Mouse (Mus musculus) intestine, embryonic 16.5 days (tissue): Measurements from ENCODE around the gene Ankrd36. TPM values are rescaled to one million over a fixed set of nuclear protein-coding genes. Genes with fewer than 3 reads are reported as not detected.
"Not testable (repeated sequence)": the region's sequence is repeated elsewhere in the genome, so short reads cannot be mapped to it uniquely, and the experiment has no call there.

Source experiments
- ATAC-seq: fragments of 200-750 bp; cut with Nextera tagmentation; 2 replicates; pipeline ENCODE4 v1.8.0; 2017; ENCODE audit warnings: moderate TSS enrichment, moderate library complexity
- H3K27ac ChIP-seq: fragments of 300-500 bp; sonication (generic); 2 replicates; pipeline ENCODE4 v1.5.1; 2014; ENCODE audit warnings: mild to moderate bottlenecking, low read length
- H3K27me3 ChIP-seq: fragments of 300-500 bp; sonication (generic); replicated peaks from 2 replicates; pipeline ENCODE4 v1.6.1; 2014; ENCODE audit warnings: low read length, control low read depth, mixed read lengths; ENCODE audit not compliant: control insufficient read depth, insufficient read depth
- H3K36me3 ChIP-seq: fragments of 300-500 bp; sonication (generic); 2 replicates; pipeline ENCODE4 v1.6.1; 2014; ENCODE audit warnings: low read length, control low read depth; ENCODE audit not compliant: control insufficient read depth, insufficient read depth
- H3K4me1 ChIP-seq: fragments of 300-500 bp; sonication (generic); 2 replicates; pipeline ENCODE4 v1.6.1; 2014; ENCODE audit warnings: low read length, control low read depth, mixed read lengths; ENCODE audit not compliant: control insufficient read depth, insufficient read depth
- H3K4me2 ChIP-seq: fragments of 300-500 bp; sonication (generic); 2 replicates; pipeline ENCODE4 v1.6.1; 2014; ENCODE audit warnings: low read depth, low read length, control low read depth
- H3K4me3 ChIP-seq: fragments of 300-500 bp; sonication (generic); 2 replicates; pipeline ENCODE4 v1.5.1; 2014; ENCODE audit warnings: mild to moderate bottlenecking, low read length
- H3K9ac ChIP-seq: fragments of 300-500 bp; sonication (generic); 2 replicates; pipeline ENCODE4 v1.6.1; 2014; ENCODE audit warnings: low read depth, low read length
- H3K9me3 ChIP-seq: fragments of 300-500 bp; sonication (generic); 2 replicates; pipeline ENCODE4 v1.6.1; 2016; ENCODE audit warnings: low read length, control low read depth; ENCODE audit not compliant: control insufficient read depth
- WGBS: fragments of 180-500 bp; shearing (Covaris S2); extraction: QIAGEN DNeasy Blood & Tissue Kit; methylation state at CpG from one replicate; pipeline ENCODE4 v1.1.7; 2014; 5-methylcytosine and 5-hydroxymethylcytosine counted together
- polyA plus RNA-seq: library from polyadenylated mRNA; unstranded; fragments of >200 nt; fragmentation: Nextera tagmentation; extraction: Ambion mirVana; gene quantifications from 2 replicates; pipeline ENCODE4 v1.2.1, GENCODE M21; 2015

Gene Ankrd36
- polyA plus RNA-seq, 1 experiment from 2014 or later, result not detected

GRCm38 (mm10) chr11:5528841-5529240, 40.6 kb upstream of the Ankrd36 start:
- H3K4me2 ChIP-seq, result no peak overlapping the region
- H3K4me1 ChIP-seq, result peaks cover 11% of the 10 kb centered on the region; the same call in 1 of the 2 replicates
- H3K36me3 ChIP-seq, result peaks cover 27% of the 10 kb centered on the region
- no peak overlapping the region for H3K4me3 ChIP-seq
- no peak for ATAC-seq
- H3K9ac ChIP-seq, result no peak overlapping the region
- no peak overlapping the region for H3K27ac ChIP-seq
- no peaks in the 10 kb centered on the region for H3K27me3 ChIP-seq
- WGBS, result 56% methylated on average over 5 of the region's 5 CpGs
- no peaks in the 10 kb centered on the region for H3K9me3 ChIP-seq

- Histone ChIP-seq H3K36me3 (peaks cover 25% of the 10 kb centered on the region), H3K9me3 (no peaks in the 10 kb centered on the region), H3K4me3 (no peak overlapping the region), H3K9ac (no peak overlapping the region), H3K27ac (no peak overlapping the region), H3K4me2 (no peak overlapping the region), H3K4me1 (0 out of 2 replicates have a peak, but pooled peaks cover 3% of the 10 kb centered on the region), H3K27me3 (no peaks in the 10 kb centered on the region)
- ATAC-seq, result no peak
- WGBS, result 79% methylated on average over 5 of the region's 5 CpGs
Observed at GRCm38 (mm10) chr11:5530172-5530571, 39.3 kb upstream of the Ankrd36 start.

- Histone ChIP-seq H3K27me3 (no peaks in the 10 kb centered on the region), H3K9me3 (no peaks in the 10 kb centered on the region), H3K4me1 (0 out of 2 replicates have a peak, but pooled peaks cover 3% of the 10 kb centered on the region), H3K27ac (no peak overlapping the region), H3K4me3 (no peak overlapping the region), H3K4me2 (no peak overlapping the region), H3K9ac (no peak overlapping the region), H3K36me3 (peaks cover 21% of the 10 kb centered on the region)
- no peak for ATAC-seq
- 74% methylated on average over 6 of the region's 6 CpGs for WGBS
Observed at GRCm38 (mm10) chr11:5530717-5531116, 38.8 kb upstream of the Ankrd36 start.

- H3K9me3 ChIP-seq, result no peaks in the 10 kb centered on the region
- 0 out of 2 replicates have a peak overlapping the region, but pooled peaks have one; percentile 8 for H3K27ac ChIP-seq
- no peak overlapping the region for H3K9ac ChIP-seq
- WGBS, result 88% methylated on average over 5 of the region's 5 CpGs
- H3K4me2 ChIP-seq, result no peak overlapping the region
- ATAC-seq, result peak; percentile 85
- 0 out of 2 replicates have a peak, but pooled peaks cover 3% of the 10 kb centered on the region for H3K4me1 ChIP-seq
- no peak overlapping the region for H3K4me3 ChIP-seq
- no peaks in the 10 kb centered on the region for H3K27me3 ChIP-seq
- peaks cover 23% of the 10 kb centered on the region for H3K36me3 ChIP-seq
Observed at GRCm38 (mm10) chr11:5533108-5533507, 36.4 kb upstream of the Ankrd36 start.

GRCm38 (mm10) chr11:5537454-5537853, 32.0 kb upstream of the Ankrd36 start:
- ATAC-seq, H3K9me3 ChIP-seq, H3K4me2 ChIP-seq, H3K4me3 ChIP-seq, H3K27me3 ChIP-seq, H3K27ac ChIP-seq, H3K9ac ChIP-seq: not testable (repeated sequence)
- 87% methylated on average over 4 of the region's 4 CpGs for WGBS
- Histone ChIP-seq H3K36me3 (peaks cover 22% of the 10 kb centered on the region), H3K4me1 (peaks cover 22% of the 10 kb centered on the region)

GRCm38 (mm10) chr11:5540331-5540730, 29.2 kb upstream of the Ankrd36 start:
- Histone ChIP-seq H3K9ac (no peak overlapping the region), H3K36me3 (0 out of 2 replicates have a peak, but pooled peaks cover 4% of the 10 kb centered on the region), H3K4me1 (peaks cover 19% of the 10 kb centered on the region), H3K9me3 (no peaks in the 10 kb centered on the region), H3K4me3 (peak overlapping the region; percentile 97; the same call in 1 of the 2 replicates), H3K4me2 (peak overlapping the region; percentile 61), H3K27me3 (no peaks in the 10 kb centered on the region), H3K27ac (no peak overlapping the region)
- WGBS, result 42% methylated on average over 4 of the region's 4 CpGs
- no peak for ATAC-seq

- Histone ChIP-seq H3K9me3 (no peaks in the 10 kb centered on the region), H3K9ac (peak overlapping the region; percentile 93), H3K4me2 (peak overlapping the region; percentile 61), H3K4me1 (peaks cover 19% of the 10 kb centered on the region), H3K36me3 (0 out of 2 replicates have a peak, but pooled peaks cover 1% of the 10 kb centered on the region), H3K27me3 (no peaks in the 10 kb centered on the region), H3K27ac (peak overlapping the region; percentile 77), H3K4me3 (peak overlapping the region; percentile 97)
- WGBS, result under 1% methylated on average over 28 of the region's 28 CpGs
- ATAC-seq, result no peak
Observed at GRCm38 (mm10) chr11:5541230-5541798, 28.2 kb upstream of the Ankrd36 start.

- under 1% methylated on average over 64 of the region's 65 CpGs for WGBS
- peak within 1 kb of the TSS; percentile 77 for H3K27ac ChIP-seq
- H3K4me2 ChIP-seq, result peak within 1 kb of the TSS; percentile 61
- H3K36me3 ChIP-seq, result no peaks in the 10 kb centered on the region
- H3K9me3 ChIP-seq, result no peaks in the 10 kb centered on the region
- peak; percentile 100 for ATAC-seq
- H3K27me3 ChIP-seq, result no peaks in the 10 kb centered on the region
- peak within 1 kb of the TSS; percentile 97 for H3K4me3 ChIP-seq
- H3K9ac ChIP-seq, result peak within 1 kb of the TSS; percentile 93
- peaks cover 19% of the 10 kb centered on the region for H3K4me1 ChIP-seq
Observed at GRCm38 (mm10) chr11:5541799-5542481, 27.5 kb upstream of the Ankrd36 start, which contains the start of gene Ccdc117. TSS of gene Ccdc117 (minus strand) at chr11:5542187.

- Histone ChIP-seq H3K9me3 (no peaks in the 10 kb centered on the region), H3K4me1 (peaks cover 19% of the 10 kb centered on the region), H3K27ac (no peak overlapping the region), H3K4me2 (peak overlapping the region; percentile 61), H3K9ac (peak overlapping the region; percentile 93; the same call in 1 of the 2 replicates), H3K4me3 (peak overlapping the region; percentile 97), H3K27me3 (no peaks in the 10 kb centered on the region), H3K36me3 (no peaks in the 10 kb centered on the region)
- no peak for ATAC-seq
- WGBS, result 43% methylated on average over 5 of the region's 5 CpGs
Observed at GRCm38 (mm10) chr11:5542482-5543185, 26.9 kb upstream of the Ankrd36 start.
